Mouse (Mus musculus): ENCODE results near the gene Fbxl21.

- TF ChIP-seq GATA1 (IDR thresholded peaks at IDR 0.05; ENCODE audit: borderline replicate concordance, low read length) (no peak), FLI1 (IDR thresholded peaks at IDR 0.05; ENCODE audit: low read length) (no peak)
Observed at GRCm38 (mm10) chr13:56543805-56544204, 21.5 kb downstream of the Fbxl21 start.
